Mouse (Mus musculus) right cerebral cortex, adult 2 months (tissue): ENCODE data around the gene Dnm3.
A peak's percentile ranks its signal among the peaks of the same experiment; 100 is the strongest.
"Not testable (repeated sequence)": the region's sequence is repeated elsewhere in the genome, so short reads cannot be mapped to it uniquely, and the experiment has no call there.

Experiments
- DNase-seq, 2 experiments: peaks; one replicate each; pipeline ENCODE4 v3.0.0; 2021 to 2022; ENCODE audit warnings: low spot score in 2 of 2

Dnm3 gene

GRCm38 (mm10) chr1:162428904-162429303 lies 48.9 kb downstream of the Dnm3 start:
- DNase-seq = no peak

GRCm38 (mm10) chr1:162425930-162426478 lies 51.8 kb downstream of the Dnm3 start:
- no peak for DNase-seq

GRCm38 (mm10) chr1:162422826-162423225 lies 55.0 kb downstream of the Dnm3 start:
- DNase-seq = no peak

GRCm38 (mm10) chr1:162413791-162414190 lies 64.0 kb downstream of the Dnm3 start:
- no peak for DNase-seq

GRCm38 (mm10) chr1:162412787-162413429 lies 64.9 kb downstream of the Dnm3 start:
- no peak for DNase-seq

- DNase-seq = no peak
Measured at GRCm38 (mm10) chr1:162410207-162410965, 67.4 kb downstream of the Dnm3 start.

- DNase-seq = no peak
Measured at GRCm38 (mm10) chr1:162394549-162394948, 83.3 kb downstream of the Dnm3 start.

- no peak for DNase-seq
Measured at GRCm38 (mm10) chr1:162388442-162389165, 89.2 kb downstream of the Dnm3 start.

- not testable (repeated sequence) for DNase-seq
Measured at GRCm38 (mm10) chr1:162373068-162373467, 104.8 kb downstream of the Dnm3 start.

GRCm38 (mm10) chr1:162369726-162370125 lies 108.1 kb downstream of the Dnm3 start:
- DNase-seq = no peak

GRCm38 (mm10) chr1:162361978-162362377 lies 115.9 kb downstream of the Dnm3 start:
- peak in 1 of 2 experiments; percentile 39 for DNase-seq

- peak; percentile 78 to 81 for DNase-seq
Measured at GRCm38 (mm10) chr1:162359270-162359669, 118.6 kb downstream of the Dnm3 start.

- no peak for DNase-seq
Measured at GRCm38 (mm10) chr1:162358036-162358435, 119.8 kb downstream of the Dnm3 start.

GRCm38 (mm10) chr1:162356481-162356880 lies 121.4 kb downstream of the Dnm3 start:
- no peak for DNase-seq

- DNase-seq = no peak
Measured at GRCm38 (mm10) chr1:162354780-162355179, 123.1 kb downstream of the Dnm3 start.

- no peak for DNase-seq
Measured at GRCm38 (mm10) chr1:162353831-162354230, 124.0 kb downstream of the Dnm3 start.

GRCm38 (mm10) chr1:162349306-162349705 lies 128.5 kb downstream of the Dnm3 start:
- no peak for DNase-seq

- no peak for DNase-seq
Measured at GRCm38 (mm10) chr1:162346456-162347011, 131.3 kb downstream of the Dnm3 start.

GRCm38 (mm10) chr1:162337170-162337569 lies 140.7 kb downstream of the Dnm3 start:
- DNase-seq = no peak

GRCm38 (mm10) chr1:162336640-162337039 lies 141.2 kb downstream of the Dnm3 start:
- no peak for DNase-seq

GRCm38 (mm10) chr1:162336224-162336623 lies 141.6 kb downstream of the Dnm3 start:
- no peak for DNase-seq

GRCm38 (mm10) chr1:162328673-162329072 lies 149.2 kb downstream of the Dnm3 start:
- DNase-seq = no peak
